Mouse (Mus musculus) embryo, embryonic 11.5 days (tissue): ENCODE data around the gene Ache.
A peak's percentile ranks its signal among the peaks of the same experiment; 100 is the strongest.

Experiments used
- DNase-seq: peaks from one replicate; pipeline ENCODE4 v3.0.0-alpha.2; 2012; ENCODE audit warnings: low read depth, low spot score

Gene Ache

GRCm38 (mm10) chr5:137295296-137295695 is 8.0 kb downstream of the Ache start:
- DNase-seq, result no peak

GRCm38 (mm10) chr5:137295712-137296111 is 8.4 kb downstream of the Ache start:
- no peak for DNase-seq

- DNase-seq, result no peak
Measured at GRCm38 (mm10) chr5:137297126-137297525, 9.8 kb downstream of the Ache start.

GRCm38 (mm10) chr5:137299240-137299639 is 11.9 kb downstream of the Ache start:
- DNase-seq, result no peak

- no peak for DNase-seq
Measured at GRCm38 (mm10) chr5:137301253-137301652, 13.9 kb downstream of the Ache start.

GRCm38 (mm10) chr5:137303609-137304008 is 16.3 kb downstream of the Ache start:
- no peak for DNase-seq

GRCm38 (mm10) chr5:137304165-137304564 is 16.8 kb downstream of the Ache start:
- no peak for DNase-seq

- no peak for DNase-seq
Measured at GRCm38 (mm10) chr5:137304816-137305215, 17.5 kb downstream of the Ache start.

GRCm38 (mm10) chr5:137305822-137306221 is 18.5 kb downstream of the Ache start:
- no peak for DNase-seq

- DNase-seq, result no peak
Measured at GRCm38 (mm10) chr5:137306439-137307005, 19.2 kb downstream of the Ache start.

- DNase-seq, result peak; percentile 91
Measured at GRCm38 (mm10) chr5:137307071-137307912, 20.0 kb downstream of the Ache start, which contains the start of gene Srrt. Gene Srrt (minus strand): TSS chr5:137307674.

- DNase-seq, result no peak
Measured at GRCm38 (mm10) chr5:137308356-137308755, 21.0 kb downstream of the Ache start.

GRCm38 (mm10) chr5:137313466-137314192 is 26.3 kb downstream of the Ache start:
- no peak for DNase-seq

- DNase-seq, result peak; percentile 91
Measured at GRCm38 (mm10) chr5:137314193-137315083, 27.1 kb downstream of the Ache start, which contains the start of gene Trip6. Gene Trip6 (minus strand): TSS chr5:137314404.

GRCm38 (mm10) chr5:137315084-137315903 is 28.0 kb downstream of the Ache start:
- no peak for DNase-seq

- DNase-seq, result no peak
Measured at GRCm38 (mm10) chr5:137317361-137317760, 30.0 kb downstream of the Ache start.

GRCm38 (mm10) chr5:137318570-137318969 is 31.3 kb downstream of the Ache start:
- DNase-seq, result no peak

- no peak for DNase-seq
Measured at GRCm38 (mm10) chr5:137320996-137321395, 33.7 kb downstream of the Ache start.

GRCm38 (mm10) chr5:137330910-137331309 is 43.6 kb downstream of the Ache start:
- DNase-seq, result no peak

GRCm38 (mm10) chr5:137332857-137333511 is 45.7 kb downstream of the Ache start:
- no peak for DNase-seq
